Mouse (Mus musculus): ENCODE data around the gene Arhgap17.

- TF ChIP-seq EP300 (IDR thresholded peaks at IDR 0.05; ENCODE audit: low read depth) (no peak), CTCF (IDR thresholded peaks at IDR 0.05; ENCODE audit: low read depth) (no peak)
These were observed 29.6 kb upstream of the Arhgap17 start for GRCm38 (mm10) chr7:123399286-123399685.

Data from liver, postnatal 0 days (tissue).